Mouse (Mus musculus) liver, postnatal 0 days (tissue): ENCODE measurements at regions not wholly inside any gene's neighbourhood (a gene's known extent, or its start where the extent isn't known, plus 50 kb on each side); places are given as distances from the start of the nearest gene placed in this dataset.

Experiments used
- CTCF ChIP-seq: sonication (generic); IDR thresholded peaks from 2 replicates; pipeline ENCODE4 v1.5.1; 2016; ENCODE audit warnings: antibody characterized with exemption, low read depth
- EP300 ChIP-seq: IDR thresholded peaks from 2 replicates; pipeline ENCODE4 v1.6.1; 2016; ENCODE audit warnings: antibody characterized with exemption, low read depth, mild to moderate bottlenecking

GRCm38 (mm10) chr16:91169829-91170228 is 55.4 kb upstream of the Olig2 start:
- TF ChIP-seq CTCF (no peak), EP300 (no peak)
